Mouse (Mus musculus): ENCODE measurements around the gene Vav1. TPM values are rescaled to one million over a fixed set of nuclear protein-coding genes. Genes with fewer than 3 reads are reported as not detected.

Vav1 gene
- polyA plus RNA-seq, 1 experiment from 2014 or later = 2.7 TPM

DNA sequence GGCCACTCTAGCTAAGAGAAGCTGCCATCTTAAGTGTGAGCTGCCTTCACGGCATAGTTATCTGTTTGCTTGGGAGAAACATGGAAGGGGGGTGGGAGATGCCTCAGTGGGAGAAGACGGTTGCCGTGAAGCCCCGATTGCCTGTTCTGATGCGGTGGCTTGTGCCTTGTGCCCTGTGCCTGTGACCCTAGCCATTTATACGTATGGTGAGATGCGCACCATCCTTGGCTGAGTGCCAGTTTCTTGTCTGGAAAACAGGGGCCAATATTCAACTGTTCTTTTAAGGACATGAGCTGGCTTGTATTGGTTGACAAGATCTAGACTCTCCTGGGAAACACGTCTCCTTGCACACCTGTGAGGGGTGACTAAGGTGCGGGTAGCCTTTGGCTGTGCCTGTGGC, 72.2 kb downstream of the Vav1 start:
- Histone ChIP-seq H3K4me2 (replicated peaks) (no peak overlapping the region), H3K9me3 (no peaks in the 10 kb centered on the region), H3K4me3 (no peak overlapping the region), H3K27ac (no peak overlapping the region), H3K4me1 (no peaks in the 10 kb centered on the region), H3K9ac (no peak overlapping the region), H3K36me3 (no peaks in the 10 kb centered on the region), H3K27me3 (no peaks in the 10 kb centered on the region)
- ATAC-seq (ENCODE audit: low FRiP score, low read depth) = no peak
- WGBS = 89% methylated on average over 9 of the region's 9 CpGs

DNA sequence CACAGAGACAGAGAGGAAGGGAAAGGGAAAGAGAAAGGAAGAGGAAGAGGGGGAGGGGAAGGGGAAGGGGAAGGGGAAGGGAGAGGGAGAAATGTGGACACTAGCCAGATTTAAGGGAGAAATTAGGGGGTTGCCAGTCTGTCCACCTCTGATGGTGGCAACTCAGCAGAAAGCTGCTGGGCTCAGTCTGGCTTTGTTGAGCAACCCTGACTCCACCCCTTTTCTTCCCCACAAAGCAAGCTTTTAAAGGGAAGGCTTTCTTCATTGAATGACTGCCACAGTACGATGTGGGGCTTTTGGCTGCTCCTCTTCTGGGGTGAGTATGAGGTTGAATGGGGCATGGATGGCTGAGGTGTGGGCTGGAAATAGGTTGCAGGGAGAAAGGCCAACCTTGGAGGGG, 79.5 kb downstream of the Vav1 start, which contains the start of gene Adgre1:
TSS of gene Adgre1 (plus strand) at position 251 of the 400 bp plus-strand sequence.
- Histone ChIP-seq H3K4me1 (no peaks in the 10 kb centered on the region), H3K27me3 (no peaks in the 10 kb centered on the region), H3K9me3 (no peaks in the 10 kb centered on the region), H3K27ac (no peak within 1 kb of the TSS), H3K9ac (no peak within 1 kb of the TSS), H3K4me2 (replicated peaks) (no peak within 1 kb of the TSS), H3K4me3 (no peak within 1 kb of the TSS), H3K36me3 (no peaks in the 10 kb centered on the region)
- ATAC-seq (ENCODE audit: low FRiP score, low read depth) = no peak
- WGBS = 29% methylated on average over 1 of the region's 1 CpGs

DNA sequence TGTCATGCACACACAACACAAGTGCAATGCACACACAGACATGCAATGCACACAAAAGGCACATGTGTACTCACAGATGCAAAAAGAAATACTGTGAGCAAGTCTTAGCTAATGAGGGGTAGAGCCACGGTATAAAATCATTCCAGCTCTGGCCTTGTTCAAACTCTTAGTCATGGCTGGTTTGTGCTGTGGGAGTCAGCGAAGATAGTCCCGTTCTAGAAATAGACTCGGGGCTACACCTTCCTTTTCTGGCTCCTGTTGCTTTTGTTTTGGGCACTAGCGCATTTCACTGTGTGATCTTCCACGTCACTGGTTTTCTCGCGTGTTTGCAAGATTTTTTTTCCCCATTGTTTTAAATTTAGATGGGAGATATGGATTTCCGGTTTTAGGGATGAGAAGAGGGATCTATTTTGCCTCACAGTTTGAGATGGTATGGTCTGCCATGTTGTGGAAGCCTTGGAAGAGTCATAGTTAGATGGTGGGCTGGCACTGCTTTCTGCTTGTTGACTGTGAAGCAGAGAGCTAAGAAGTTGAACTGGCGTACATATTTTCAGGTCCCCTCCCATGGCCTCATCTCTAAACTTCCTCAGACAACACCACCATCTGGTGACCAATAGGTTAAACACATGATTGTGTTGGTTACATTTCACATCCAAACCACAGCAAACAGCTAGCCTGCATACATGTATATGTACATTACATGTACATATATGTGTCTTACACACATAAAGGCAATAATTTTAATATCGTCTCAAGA, 80.8 kb downstream of the Vav1 start:
- Histone ChIP-seq H3K27ac (no peak overlapping the region), H3K9ac (no peak overlapping the region), H3K27me3 (no peaks in the 10 kb centered on the region), H3K4me2 (replicated peaks) (no peak overlapping the region), H3K4me3 (no peak overlapping the region), H3K36me3 (no peaks in the 10 kb centered on the region), H3K4me1 (no peaks in the 10 kb centered on the region), H3K9me3 (no peaks in the 10 kb centered on the region)
- 88% methylated on average over 11 of the region's 11 CpGs for WGBS
- no peak for ATAC-seq (ENCODE audit: low FRiP score, low read depth)

Other genes starting within 250 kb of the Vav1 start
- 46.0 and 46.3 TPM in 2 replicates for gene Khsrp, start 247.6 kb upstream of the Vav1 start, polyA plus RNA-seq (2015; fragmentation: Nextera tagmentation; extraction: Ambion mirVana)
- not detected in 2 replicates for gene Slc25a41, start 237.4 kb upstream of the Vav1 start, polyA plus RNA-seq (2015; fragmentation: Nextera tagmentation; extraction: Ambion mirVana)
- 1.7 and 2.9 TPM in 2 replicates for gene Crb3, start 220.0 kb upstream of the Vav1 start, polyA plus RNA-seq (2015; fragmentation: Nextera tagmentation; extraction: Ambion mirVana)
- 5.5 and 6.5 TPM in 2 replicates for gene Slc25a23, start 219.2 kb upstream of the Vav1 start, polyA plus RNA-seq (2015; fragmentation: Nextera tagmentation; extraction: Ambion mirVana)
- gene Dennd1c, start 200.6 kb upstream of the Vav1 start, polyA plus RNA-seq (2015; fragmentation: Nextera tagmentation; extraction: Ambion mirVana) = 1.1 TPM in 2 replicates
- gene Tubb4a, start 191.3 kb upstream of the Vav1 start, polyA plus RNA-seq (2015; fragmentation: Nextera tagmentation; extraction: Ambion mirVana) = 16.3 and 17.5 TPM in 2 replicates
- gene Tnfsf9, start 173.8 kb upstream of the Vav1 start, polyA plus RNA-seq (2015; fragmentation: Nextera tagmentation; extraction: Ambion mirVana) = 9.2 and 10.9 TPM in 2 replicates
- not detected in 2 replicates for gene Cd70, start 129.3 kb upstream of the Vav1 start, polyA plus RNA-seq (2015; fragmentation: Nextera tagmentation; extraction: Ambion mirVana)
- gene Tnfsf14, start 84.9 kb upstream of the Vav1 start, polyA plus RNA-seq (2015; fragmentation: Nextera tagmentation; extraction: Ambion mirVana) = 0.20 TPM in 1 of 2 replicates, not detected in the other
- gene C3, start 51.0 kb upstream of the Vav1 start, polyA plus RNA-seq (2015; fragmentation: Nextera tagmentation; extraction: Ambion mirVana) = 0.31 and 0.59 TPM in 2 replicates
- 34.5 and 36.5 TPM in 2 replicates for gene Gpr108, start 30.7 kb upstream of the Vav1 start, polyA plus RNA-seq (2015; fragmentation: Nextera tagmentation; extraction: Ambion mirVana)
- gene Trip10, start 29.6 kb upstream of the Vav1 start, polyA plus RNA-seq (2015; fragmentation: Nextera tagmentation; extraction: Ambion mirVana) = 28.8 and 38.1 TPM in 2 replicates
- gene Adgre1, start 79.6 kb downstream of the Vav1 start, polyA plus RNA-seq (2015; fragmentation: Nextera tagmentation; extraction: Ambion mirVana) = 6.1 and 6.4 TPM in 2 replicates